Mouse (Mus musculus) adrenal gland, postnatal 36 days (tissue): ENCODE data around the gene Rtkn2. TPM values are rescaled to one million over a fixed set of nuclear protein-coding genes. Genes with fewer than 3 reads are reported as not detected.
A peak's percentile ranks its signal among the peaks of the same experiment; 100 is the strongest.

Source experiments
- DNase-seq, 2 experiments: peaks; one replicate each; pipeline ENCODE4 v3.0.0; 2021; ENCODE audit warnings: mixed read lengths in 1 of 2
- total RNA-seq, 2 experiments: library from RNA; stranded (reverse); gene quantifications; 2 replicates each; pipeline ENCODE4 v1.2.3; 2021

Rtkn2 gene
- total RNA-seq, 2 experiments from 2014 or later = 0.17 to 0.46 TPM

DNA sequence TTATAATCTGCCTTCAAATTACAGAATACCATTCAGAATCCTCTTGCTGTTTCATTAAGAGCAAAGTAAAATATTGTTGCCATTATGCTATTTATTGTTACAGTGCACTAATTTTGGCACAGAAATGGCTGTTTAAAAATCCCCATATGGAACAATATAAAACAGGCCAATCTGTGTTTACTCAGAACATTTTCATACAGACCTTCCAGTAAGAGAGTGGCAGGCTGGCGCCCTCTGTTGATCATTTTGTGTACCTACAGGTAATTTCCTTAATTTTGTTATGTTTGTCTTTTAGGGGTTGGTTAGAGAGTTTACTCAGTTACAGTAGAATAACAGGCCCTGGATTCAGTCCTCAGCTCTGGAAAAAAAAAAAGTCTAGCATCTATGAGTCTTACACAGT is 16.8 kb downstream of the Rtkn2 start:
- DNase-seq = peak; percentile 22 to 26

DNA sequence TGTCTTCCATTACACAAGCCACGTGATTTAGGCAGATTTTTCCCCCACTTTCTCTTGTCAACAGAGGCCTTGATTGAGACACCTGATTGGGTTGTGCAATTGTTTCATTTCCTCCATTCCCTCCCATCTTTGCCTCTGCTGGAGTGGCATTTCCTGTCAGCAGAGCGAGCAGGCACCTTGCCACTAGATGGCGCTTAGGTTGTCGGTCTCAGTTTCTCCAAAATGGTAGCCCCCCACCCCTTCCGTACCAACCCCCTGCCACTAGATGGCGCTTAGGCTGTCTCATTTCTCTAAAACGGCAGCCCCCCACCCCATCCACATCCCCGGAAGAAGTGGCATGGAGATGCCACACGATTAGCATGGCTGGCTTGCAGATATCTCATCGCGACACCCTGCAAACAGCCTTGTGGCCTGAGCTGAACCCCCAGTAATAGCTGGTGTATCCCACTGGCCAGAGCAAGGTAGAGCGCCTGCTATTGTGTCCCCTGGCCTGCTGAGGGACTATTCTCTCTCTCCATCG is 18.8 kb downstream of the Rtkn2 start:
- DNase-seq = peak; percentile 56 to 70

DNA sequence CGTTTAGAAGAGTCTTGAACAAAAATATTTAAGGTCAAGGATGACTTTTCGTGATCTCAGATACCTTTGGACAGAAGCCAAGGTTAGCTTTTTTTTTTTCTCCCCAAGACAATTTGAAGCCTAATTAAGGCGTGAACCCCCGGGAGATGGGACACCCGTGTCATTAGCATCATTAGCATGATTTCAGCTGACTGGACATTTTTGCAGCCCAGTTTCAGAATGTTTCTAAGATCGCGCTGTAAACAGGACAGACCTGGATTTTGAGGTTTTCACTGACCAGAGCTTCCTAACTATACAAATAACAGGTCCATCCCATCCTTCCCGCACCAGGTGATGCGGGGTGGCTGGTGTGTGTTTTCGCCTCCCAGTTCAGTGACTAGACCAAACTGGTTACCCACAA is 19.8 kb downstream of the Rtkn2 start:
- no peak for DNase-seq

DNA sequence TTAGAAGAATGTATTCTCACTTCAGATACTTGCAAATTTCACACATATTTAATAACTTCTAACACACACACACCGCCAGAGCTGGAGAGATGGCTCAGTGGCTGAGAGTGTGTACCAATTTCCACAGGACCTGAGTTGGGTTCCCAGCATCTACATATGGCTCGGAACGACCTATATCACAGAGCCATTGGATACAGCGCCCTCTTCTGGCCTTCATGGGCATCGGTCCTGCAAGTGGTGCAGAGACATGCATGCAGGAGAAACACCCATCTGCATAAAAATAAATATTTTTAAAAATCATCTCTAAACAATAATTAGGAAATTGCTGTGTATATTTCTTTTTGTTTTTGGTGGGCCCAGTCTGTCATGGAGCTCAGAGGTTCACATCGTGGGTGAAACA is 22.1 kb downstream of the Rtkn2 start:
- no peak for DNase-seq

DNA sequence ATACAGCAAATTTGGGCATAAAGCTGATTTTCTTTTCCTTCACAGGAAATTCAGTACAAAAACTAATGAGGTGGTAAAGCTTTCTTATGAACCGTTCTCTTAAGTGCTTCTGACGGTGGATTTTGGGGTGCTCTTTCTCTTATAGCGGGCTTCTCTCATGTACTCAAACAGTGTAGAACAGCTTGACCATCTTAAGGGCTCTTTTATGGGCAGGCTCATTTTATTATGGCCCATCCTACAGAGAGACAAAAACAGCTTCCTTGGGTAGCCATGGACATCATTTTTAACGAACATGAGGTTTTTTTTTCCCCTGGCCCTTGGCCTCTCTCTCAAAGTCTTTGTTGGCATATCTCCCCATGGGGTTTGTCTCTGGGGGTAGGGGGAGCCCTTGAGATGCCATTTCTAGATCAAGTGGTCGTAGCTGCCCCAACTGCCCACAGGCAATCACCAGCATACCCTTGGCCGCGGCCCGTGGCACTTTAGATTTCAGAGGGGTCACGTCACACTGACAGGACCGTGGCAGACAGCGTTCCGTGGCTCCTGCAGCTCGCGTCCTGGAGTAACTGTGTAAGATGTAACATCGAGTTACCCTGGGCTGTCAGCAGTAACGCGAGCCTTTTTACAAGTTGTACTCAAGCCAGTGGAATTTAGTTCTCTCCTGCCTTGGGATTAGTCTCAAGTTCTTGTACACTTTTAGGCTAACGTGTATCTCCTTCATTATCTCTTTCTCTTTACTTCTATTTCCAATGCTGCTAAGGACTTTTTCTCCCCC is 24.5 kb downstream of the Rtkn2 start:
- no peak for DNase-seq

DNA sequence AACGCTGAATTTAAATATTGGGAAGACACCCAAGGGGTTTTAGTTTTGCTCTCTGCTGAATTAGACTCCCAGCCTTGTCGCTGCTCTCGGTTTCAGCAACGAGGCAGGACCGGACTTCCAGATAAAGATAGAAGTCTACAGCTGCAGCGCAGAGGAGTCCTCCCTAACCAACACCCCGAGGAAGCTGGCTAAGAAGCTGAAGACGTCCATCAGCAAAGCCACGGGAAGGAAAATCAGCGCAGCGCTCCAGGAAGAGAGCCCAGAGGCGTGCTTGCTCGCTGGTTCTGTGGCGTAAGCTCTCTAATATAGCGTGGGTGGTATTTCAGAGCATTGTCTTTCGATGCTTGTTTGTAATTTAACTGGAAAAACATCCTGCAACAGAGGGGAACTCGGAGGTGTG is 26.0 kb downstream of the Rtkn2 start:
- no peak for DNase-seq

DNA sequence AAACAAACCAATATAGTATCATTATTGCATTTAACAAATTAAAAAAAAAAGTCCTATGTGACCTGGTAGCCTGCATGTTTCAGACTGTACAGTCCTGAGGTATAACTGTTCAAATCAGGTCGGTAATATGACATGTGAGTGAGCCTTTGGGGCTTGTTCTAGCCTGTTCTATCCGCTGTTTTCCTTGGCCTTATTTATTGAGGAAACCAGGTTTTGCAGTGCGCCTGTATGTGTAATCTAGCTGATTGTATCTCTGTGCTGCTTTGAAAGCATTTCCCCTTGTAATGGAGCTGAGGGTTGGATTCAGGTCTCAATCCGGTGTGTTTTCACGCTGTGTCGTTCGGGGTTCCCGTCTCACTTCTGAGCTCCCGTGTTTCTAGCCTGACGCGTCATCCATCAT is 27.1 kb downstream of the Rtkn2 start:
- no peak for DNase-seq

DNA sequence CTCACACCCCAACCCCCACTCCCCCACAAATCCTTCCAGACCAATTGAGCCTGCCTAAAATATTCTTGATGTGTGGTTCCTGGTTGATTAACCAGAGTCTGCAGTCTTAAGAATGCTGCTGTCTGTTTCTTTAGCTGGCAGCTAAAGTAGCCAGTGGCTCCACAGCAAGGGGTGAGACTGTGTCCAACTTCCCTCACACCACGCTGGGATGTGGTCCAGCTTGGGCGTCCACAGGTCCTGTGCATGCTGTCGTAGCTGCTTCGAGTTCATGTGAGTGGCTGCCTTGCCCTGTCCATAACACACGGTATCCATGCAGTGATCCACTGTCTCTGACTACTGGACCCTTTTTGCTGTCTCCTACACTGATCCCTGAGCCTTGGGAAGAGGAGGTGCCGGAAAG is 27.7 kb downstream of the Rtkn2 start:
- no peak for DNase-seq

DNA sequence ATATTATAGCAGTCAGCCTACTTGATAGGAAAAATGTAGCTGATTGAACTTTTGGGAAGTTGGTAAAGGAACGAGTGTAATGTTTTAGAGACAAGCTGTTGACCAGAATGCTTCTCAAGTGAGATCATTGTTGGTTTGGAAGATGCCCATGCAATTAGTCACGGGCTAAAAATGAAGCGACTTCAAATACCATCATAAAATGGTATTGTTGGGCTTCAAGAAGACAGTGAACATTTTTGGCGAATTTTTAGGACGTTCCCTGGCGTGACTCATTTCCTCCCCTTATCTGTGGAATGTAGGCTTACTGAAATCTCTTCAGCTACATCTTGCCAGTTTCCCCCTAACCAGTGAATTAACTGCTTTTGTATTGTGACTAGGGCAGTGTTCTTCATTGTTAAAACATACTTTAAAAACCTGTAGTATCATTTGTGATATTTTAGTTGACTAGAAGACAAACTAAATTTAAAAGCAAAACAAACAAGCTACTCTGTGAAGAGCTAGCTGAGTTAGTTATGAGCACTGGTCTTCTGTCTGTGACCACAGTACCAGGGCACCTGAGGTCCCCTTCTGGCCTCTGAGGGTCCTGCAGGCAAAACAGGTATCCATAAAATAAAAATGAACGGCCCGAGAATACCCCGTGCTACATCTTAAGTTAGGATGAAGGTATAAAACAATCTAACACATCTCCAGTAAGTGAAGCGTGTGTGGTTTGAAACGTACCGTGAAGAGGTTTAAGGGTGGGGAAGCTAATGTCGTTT is 29.0 kb downstream of the Rtkn2 start:
- peak; percentile 20 to 51 for DNase-seq

DNA sequence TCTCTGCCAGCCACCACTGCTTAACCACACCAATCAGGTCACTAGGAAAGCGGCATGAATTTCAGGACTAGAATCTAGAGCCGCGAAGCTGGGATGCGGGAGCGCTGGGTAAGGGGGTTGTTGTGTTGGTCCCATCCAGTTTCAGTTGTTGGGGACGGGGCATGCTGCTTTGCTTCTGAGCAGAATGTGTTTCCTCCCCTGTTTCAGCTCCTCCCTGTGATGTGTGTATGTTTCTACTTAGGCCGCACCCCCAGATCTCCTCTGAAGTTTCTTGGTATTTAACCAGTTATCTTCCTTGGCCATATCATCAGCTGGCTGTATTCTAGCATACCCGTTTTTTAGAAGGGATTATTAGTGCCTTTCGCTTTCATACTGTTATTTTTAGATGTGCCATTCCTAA is 29.9 kb downstream of the Rtkn2 start:
- no peak for DNase-seq

DNA sequence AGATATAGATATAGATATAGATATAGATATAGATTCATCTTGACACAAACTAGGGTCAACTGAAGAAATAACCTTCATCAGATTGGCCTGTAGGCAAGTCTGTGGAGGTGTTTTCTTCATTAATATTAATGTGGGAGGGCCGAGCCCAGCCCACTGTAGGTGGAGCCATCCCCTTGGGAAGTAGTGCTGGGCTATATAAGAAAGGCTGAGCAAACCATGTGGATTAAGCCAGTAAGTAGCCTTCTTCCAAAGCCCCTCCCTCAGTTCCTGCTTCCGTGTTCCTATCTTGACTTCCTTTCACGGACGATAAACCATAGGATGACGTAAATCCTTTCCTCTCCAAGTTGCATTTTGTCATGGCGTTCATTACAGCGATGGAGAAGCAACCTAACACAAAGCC is 30.5 kb downstream of the Rtkn2 start:
- no peak for DNase-seq

DNA sequence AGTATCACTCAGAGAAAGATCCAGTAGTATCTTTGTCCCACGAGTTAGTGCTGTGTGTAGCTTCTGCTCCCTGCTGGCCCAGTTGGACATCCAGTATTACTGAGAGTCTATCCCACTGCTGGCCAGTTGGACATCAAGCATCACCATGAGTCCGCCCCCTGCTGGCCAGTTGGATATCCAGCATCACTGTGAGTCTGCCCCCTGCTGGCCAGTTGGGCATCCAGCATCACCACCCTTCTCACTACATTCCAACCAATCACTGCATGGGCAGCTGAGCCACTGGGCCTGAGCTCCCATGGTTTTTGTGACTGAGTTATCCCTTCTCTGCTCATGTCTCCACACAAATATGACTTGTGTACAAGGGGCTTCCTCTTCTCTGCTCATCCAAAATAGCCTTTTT is 33.8 kb downstream of the Rtkn2 start:
- DNase-seq = peak; percentile 20 to 28

DNA sequence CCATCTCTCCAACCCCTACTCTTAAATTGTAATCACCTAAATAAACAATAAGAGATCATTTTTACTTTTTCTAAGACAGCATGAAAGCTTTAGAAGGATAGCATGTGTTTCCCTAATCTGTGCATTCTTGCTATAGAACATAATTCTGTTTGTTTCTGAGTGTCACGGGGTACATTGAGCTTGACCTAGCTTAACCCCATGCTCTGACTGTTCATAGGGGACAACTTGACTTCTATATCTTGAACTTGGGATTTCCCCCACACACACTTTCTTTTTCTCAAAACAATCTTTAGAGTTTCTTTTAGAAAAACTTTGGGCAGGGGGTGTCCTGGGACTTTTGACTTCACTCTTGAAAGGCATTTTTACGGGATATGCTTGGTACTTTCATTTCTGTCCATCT is 41.4 kb downstream of the Rtkn2 start:
- no peak for DNase-seq

DNA sequence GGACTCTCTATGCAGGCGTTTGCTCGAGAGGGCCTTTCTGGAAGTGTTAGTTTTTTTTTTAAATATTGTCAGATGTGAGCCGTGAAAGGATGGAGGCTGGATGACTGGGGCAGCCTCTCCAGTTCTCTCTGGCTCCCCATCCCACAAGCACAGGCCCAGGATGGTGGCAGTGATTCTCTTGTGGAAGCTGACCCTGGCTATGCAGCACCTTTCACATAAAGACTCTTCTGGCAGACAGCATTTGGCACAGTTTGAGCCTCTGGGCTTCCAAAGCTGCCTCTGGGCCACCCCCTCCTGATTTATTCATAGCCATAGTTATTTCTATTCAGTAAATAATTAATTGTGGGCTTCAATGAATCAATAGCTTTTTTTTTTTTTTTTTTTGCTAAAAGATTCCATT is 46.3 kb downstream of the Rtkn2 start:
- DNase-seq = no peak

DNA sequence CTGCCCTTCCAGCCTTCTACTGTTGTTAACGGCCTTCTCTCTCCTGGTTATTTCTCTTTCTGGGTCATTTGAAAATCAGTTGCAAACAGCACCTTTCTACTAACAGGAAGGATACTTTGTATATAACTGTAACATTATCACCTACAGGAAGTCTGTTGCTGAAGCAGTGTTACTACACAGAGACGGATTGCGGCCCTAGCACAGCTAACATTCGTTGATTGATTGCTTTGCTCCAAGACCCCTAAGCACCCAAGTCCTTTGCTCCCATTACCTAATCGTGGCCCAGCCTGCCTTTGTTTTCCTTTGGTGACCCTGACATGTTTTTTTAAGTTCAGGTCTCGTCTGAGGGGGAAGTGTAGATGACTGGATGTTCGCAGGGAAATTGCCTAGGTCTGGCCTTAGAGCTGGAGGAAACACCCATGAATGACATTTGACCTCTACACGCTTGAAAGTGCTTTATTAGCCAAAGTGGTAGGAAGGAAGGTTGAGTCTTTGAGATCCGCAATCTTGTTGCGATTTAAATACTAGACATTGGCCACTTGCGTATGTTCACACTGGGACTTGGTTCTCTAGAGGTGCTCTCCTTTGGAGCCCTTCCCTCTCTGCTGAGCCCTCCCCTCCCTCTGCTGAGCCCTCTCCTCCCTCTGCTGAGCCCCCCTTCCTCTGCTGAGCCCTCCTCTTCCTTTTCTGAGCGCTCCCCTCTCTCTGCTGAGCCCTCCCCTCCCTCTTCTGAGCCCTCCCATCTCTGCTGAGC is 49.1 kb downstream of the Rtkn2 start:
- DNase-seq = no peak

DNA sequence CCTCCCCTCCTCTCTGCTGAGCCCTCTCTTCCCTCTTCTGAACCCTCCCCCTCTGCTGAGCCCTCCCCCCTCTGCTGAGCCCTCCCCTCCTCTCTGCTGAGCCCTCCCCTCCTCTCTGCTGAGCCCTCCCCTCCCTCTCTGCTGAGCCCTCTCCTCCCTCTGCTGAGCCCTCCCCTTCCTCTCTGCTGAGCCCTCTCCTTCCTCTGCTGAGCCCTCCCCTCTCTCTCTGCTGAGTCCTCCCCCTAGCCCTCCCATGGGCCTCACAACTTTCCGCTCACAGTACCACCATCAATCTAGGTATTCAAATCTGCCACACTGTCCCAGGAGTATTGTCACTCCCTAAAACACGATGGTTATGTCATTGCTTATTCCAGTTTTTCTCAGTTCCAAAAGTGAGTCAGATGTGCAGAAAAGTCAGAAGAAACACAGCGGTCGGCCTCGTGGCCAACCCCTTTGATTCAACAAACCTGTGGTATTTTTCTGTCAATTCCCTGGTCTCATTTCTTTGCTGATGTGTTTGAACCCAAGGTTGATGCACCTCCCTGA is 49.8 kb downstream of the Rtkn2 start:
- no peak for DNase-seq

DNA sequence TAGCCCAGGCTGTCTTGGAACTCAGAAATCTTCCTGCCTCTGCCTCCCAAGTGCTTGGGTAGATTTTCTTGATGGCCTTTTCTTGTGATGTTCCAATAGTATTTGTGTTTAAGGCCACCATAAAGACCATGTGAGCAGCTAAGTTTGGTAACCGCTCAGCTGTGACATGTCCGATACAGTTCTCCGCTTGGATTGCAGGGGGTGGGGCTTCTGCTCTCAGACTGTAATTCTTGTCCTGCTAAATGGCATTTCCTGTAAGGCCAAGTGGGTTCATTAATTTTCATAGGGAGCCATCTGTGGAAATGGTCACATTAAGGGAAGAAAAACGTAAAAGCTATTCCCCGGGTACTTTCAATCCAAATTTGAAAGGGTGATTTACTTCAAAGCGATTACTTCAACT is 50.7 kb downstream of the Rtkn2 start:
- no peak for DNase-seq

DNA sequence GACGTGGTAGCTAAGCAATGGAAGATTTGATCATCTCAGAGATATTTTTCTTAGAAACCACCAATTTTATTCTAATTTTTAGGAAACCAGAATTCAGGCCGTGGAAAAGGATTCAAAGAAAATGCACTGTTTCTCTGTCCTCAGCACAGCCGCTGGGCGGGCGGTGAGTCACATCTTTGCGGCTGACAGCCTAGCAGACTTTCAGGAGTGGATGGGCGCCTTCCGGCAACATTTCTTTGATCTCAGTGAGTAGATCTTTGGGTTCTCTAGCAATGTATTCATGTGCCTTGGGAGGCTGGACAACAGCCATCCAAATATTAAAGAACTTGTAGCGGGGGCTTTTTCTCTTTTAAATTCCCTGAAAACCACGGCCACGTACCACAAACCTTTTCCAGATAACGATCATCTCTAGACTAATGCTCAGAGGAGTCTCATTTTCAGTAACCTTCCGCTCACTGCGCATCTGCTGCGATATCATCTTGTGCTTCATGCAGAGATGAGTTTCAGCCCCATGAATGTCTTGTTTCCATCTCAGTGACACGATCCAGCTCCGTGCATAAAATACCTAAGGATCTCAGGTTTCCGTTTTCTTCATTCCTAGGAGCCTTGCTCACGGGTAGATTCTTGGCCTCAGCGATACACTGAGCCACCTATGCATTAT is 56.5 kb downstream of the Rtkn2 start:
- DNase-seq = no peak

DNA sequence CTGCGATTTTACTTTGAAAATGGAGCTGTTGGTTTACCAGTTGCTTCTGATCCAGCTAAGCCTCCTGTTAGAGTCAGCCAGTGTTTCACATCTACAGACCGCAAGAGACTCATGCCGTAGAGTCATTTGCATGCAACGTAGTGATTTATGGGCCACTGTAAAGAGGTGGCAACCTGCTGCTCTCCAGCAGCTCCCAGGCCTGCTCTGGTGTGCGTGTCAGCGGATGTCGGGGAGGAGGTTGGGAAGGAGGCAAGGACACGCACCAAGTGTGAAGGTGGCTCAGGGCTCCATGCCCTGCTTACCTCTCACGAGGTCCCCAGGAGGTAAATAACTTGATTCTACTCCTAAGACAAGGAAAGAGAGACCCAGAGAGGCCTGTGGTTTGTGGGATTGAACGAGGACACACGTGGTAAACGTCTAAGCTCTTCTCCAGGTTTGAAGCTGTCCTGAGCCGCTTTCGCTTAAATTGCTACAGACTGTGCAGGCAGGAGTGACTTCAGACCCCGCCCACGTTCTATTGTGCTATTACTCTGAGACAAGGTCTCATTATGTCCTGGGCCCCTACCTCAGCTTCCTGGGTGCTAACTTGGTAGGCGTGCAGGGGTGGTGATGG is 57.1 kb downstream of the Rtkn2 start:
- no peak for DNase-seq

DNA sequence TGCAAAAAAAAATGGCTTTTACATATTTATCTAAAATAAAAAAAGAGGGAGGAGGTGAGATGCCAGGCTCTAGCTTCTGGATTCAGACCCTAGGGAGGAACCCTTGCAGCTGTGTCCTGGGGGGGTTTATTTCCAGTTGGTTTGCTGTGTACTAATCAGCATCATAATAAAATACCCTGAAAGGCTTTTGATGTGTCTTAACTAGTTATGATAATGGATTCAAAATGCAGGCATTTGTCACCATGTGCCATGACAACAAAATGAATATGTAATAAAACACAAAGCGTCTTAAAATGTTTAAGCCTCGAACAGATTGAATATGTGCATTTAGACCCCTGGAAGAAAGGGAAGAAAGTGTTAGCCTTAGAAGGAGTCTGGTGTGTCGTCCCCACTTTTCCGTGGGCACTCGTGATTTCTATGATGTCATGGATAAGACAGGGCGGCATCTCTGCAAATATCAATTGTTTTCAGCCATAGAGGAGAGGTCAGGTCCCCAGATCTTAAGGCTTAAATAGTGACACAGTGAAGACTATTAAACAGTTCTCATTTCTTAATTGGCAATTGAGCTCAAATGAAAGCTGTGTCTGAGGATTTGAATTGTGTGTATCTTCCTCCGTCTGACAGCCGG is 59.7 kb downstream of the Rtkn2 start:
- no peak for DNase-seq

DNA sequence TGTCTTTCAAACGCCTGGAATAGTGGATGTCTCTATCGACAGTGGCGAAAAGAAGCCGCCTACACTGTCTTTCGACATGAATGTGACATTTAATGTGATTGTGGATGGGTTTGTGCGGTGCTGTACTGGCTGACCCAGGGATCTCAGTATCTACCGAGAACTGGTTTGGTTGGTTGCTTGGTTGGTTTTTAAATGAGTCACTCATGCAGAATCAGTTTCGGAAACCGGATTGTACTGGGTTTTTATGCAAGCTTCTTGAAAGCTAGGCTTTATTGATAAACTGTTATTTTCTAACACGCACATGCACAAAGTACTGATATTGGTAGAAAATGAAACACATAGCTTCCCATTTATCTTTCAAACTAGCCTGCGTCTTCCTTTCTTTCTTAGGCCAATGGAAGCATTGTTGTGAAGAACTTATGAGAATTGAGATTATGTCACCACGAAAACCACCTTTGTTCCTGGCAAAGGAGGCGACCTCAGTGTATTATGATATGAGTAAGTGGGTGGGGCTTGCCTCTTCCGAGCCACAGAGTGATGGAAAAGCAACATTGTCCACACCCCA is 60.4 kb downstream of the Rtkn2 start:
- DNase-seq = no peak
